Mouse (Mus musculus) embryo, embryonic 10 days (tissue): ENCODE results near the gene Tmprss4.

Source experiments
- DNase-seq: peaks from one replicate; pipeline ENCODE4 v3.0.0-alpha.2; 2015; ENCODE audit warnings: low spot score

Gene Tmprss4

GRCm38 (mm10) chr9:45203797-45204410, at the start of gene Tmprss4:
Gene Tmprss4, minus strand, starts transcription at chr9:45204092.
- DNase-seq = peak; percentile 12

GRCm38 (mm10) chr9:45252395-45252794, 48.5 kb upstream of the Tmprss4 start:
- no peak for DNase-seq

GRCm38 (mm10) chr9:45251990-45252389, 48.1 kb upstream of the Tmprss4 start:
- DNase-seq = no peak

- DNase-seq = no peak
These were observed 47.4 kb upstream of the Tmprss4 start for GRCm38 (mm10) chr9:45251281-45251680.

GRCm38 (mm10) chr9:45250306-45250705, 46.4 kb upstream of the Tmprss4 start:
- DNase-seq = no peak

GRCm38 (mm10) chr9:45247536-45247935, 43.6 kb upstream of the Tmprss4 start:
- no peak for DNase-seq

- no peak for DNase-seq
These were observed 42.2 kb upstream of the Tmprss4 start for GRCm38 (mm10) chr9:45246060-45246459.

- no peak for DNase-seq
These were observed 41.5 kb upstream of the Tmprss4 start for GRCm38 (mm10) chr9:45245432-45245831.

- DNase-seq = no peak
These were observed 37.5 kb upstream of the Tmprss4 start for GRCm38 (mm10) chr9:45241397-45241796.

GRCm38 (mm10) chr9:45236744-45237143, 32.9 kb upstream of the Tmprss4 start:
- no peak for DNase-seq

GRCm38 (mm10) chr9:45235668-45236227, 31.9 kb upstream of the Tmprss4 start:
- no peak for DNase-seq

- no peak for DNase-seq
These were observed 25.5 kb upstream of the Tmprss4 start for GRCm38 (mm10) chr9:45229359-45229758.

- DNase-seq = peak; percentile 94
These were observed 17.7 kb upstream of the Tmprss4 start for GRCm38 (mm10) chr9:45221567-45221966.

GRCm38 (mm10) chr9:45219644-45220043, 15.8 kb upstream of the Tmprss4 start:
- DNase-seq = no peak

GRCm38 (mm10) chr9:45215526-45216179, 11.8 kb upstream of the Tmprss4 start:
- no peak for DNase-seq

GRCm38 (mm10) chr9:45212001-45212400, 8.1 kb upstream of the Tmprss4 start:
- DNase-seq = no peak

GRCm38 (mm10) chr9:45207015-45207743, 3.3 kb upstream of the Tmprss4 start:
- no peak for DNase-seq

- no peak for DNase-seq
These were observed 2.2 kb upstream of the Tmprss4 start for GRCm38 (mm10) chr9:45206121-45206520.

GRCm38 (mm10) chr9:45205143-45205542, 1.3 kb upstream of the Tmprss4 start:
- DNase-seq = no peak

GRCm38 (mm10) chr9:45202021-45202798, 1.7 kb downstream of the Tmprss4 start:
- DNase-seq = no peak

GRCm38 (mm10) chr9:45201319-45201947, 2.5 kb downstream of the Tmprss4 start:
- DNase-seq = no peak

- no peak for DNase-seq
These were observed 6.3 kb downstream of the Tmprss4 start for GRCm38 (mm10) chr9:45197549-45197948.
